Mouse (Mus musculus) erythroblast, embryonic 14.5 days (primary cell): ENCODE measurements around the gene Ttc14. TPM values are rescaled to one million over a fixed set of nuclear protein-coding genes. Genes with fewer than 3 reads are reported as not detected.

Source experiments
- H3K27me3 ChIP-seq: 2 replicates; pipeline ENCODE4 v1.6.1; 2012; ENCODE audit warnings: inconsistent platforms; ENCODE audit not compliant: control insufficient read depth
- H3K36me3 ChIP-seq: 2 replicates; pipeline ENCODE4 v1.6.1; 2012; ENCODE audit warnings: mild to moderate bottlenecking, inconsistent platforms; ENCODE audit not compliant: control insufficient read depth
- H3K4me1 ChIP-seq: 2 replicates; pipeline ENCODE4 v1.6.1; 2012; ENCODE audit warnings: inconsistent platforms; ENCODE audit not compliant: control insufficient read depth
- H3K4me3 ChIP-seq: replicated peaks from 2 replicates; pipeline ENCODE3; 2012; ENCODE audit warnings: moderate library complexity, mild to moderate bottlenecking, inconsistent platforms
- H3K9me3 ChIP-seq: 2 replicates; pipeline ENCODE4 v1.6.1; 2012; ENCODE audit warnings: low read length, inconsistent platforms, mixed read lengths; ENCODE audit not compliant: control insufficient read depth
- GATA1 ChIP-seq: IDR thresholded peaks from 2 replicates; pipeline ENCODE4 v1.6.1; 2012; ENCODE audit warnings: low read length, inconsistent platforms, mixed read lengths
- TAL1 ChIP-seq: IDR thresholded peaks from 3 replicates; pipeline ENCODE4 v1.6.1; 2012; ENCODE audit warnings: low read length, inconsistent platforms, mixed read lengths
- polyA plus RNA-seq: library from polyadenylated mRNA; stranded (reverse); fragments of >175 nt; gene quantifications from 2 replicates; pipeline ENCODE4 v1.2.3, GENCODE M21; 2012

The Ttc14 gene
- polyA plus RNA-seq, 1 experiment, result 2.4 TPM

- Histone ChIP-seq H3K4me3 (peak within 1 kb of the TSS; percentile 43), H3K9me3 (no peaks in the 10 kb centered on the region; the same call in 1 of the 2 replicates), H3K4me1 (peaks cover 3% of the 10 kb centered on the region; the same call in 1 of the 2 replicates), H3K27me3 (no peaks in the 10 kb centered on the region), H3K36me3 (no peaks in the 10 kb centered on the region)
- TF ChIP-seq TAL1 (no peak), GATA1 (no peak)
Measured at GRCm38 (mm10) chr3:33843801-33844632, 44.4 kb downstream of the Ttc14 start, which contains the start of gene Ccdc39. Gene Ccdc39, minus strand, starts transcription at chr3:33844310.

- H3K4me1 ChIP-seq, result peaks cover 3% of the 10 kb centered on the region; the same call in 1 of the 2 replicates
- no peak overlapping the region for H3K4me3 ChIP-seq
- no peak for TF ChIP-seq GATA1
- H3K27me3 ChIP-seq, result no peaks in the 10 kb centered on the region
- H3K36me3 ChIP-seq, result no peaks in the 10 kb centered on the region
- H3K9me3 ChIP-seq, result no peaks in the 10 kb centered on the region
Measured at GRCm38 (mm10) chr3:33846639-33847038, 47.0 kb downstream of the Ttc14 start.

GRCm38 (mm10) chr3:33850856-33851255 is 51.2 kb downstream of the Ttc14 start:
- no peaks in the 10 kb centered on the region for H3K36me3 ChIP-seq
- H3K9me3 ChIP-seq, result no peaks in the 10 kb centered on the region
- no peak overlapping the region for H3K4me3 ChIP-seq
- TF ChIP-seq TAL1 (no peak), GATA1 (no peak)
- no peaks in the 10 kb centered on the region for H3K27me3 ChIP-seq
- H3K4me1 ChIP-seq, result no peaks in the 10 kb centered on the region

GRCm38 (mm10) chr3:33853062-33853461 is 53.4 kb downstream of the Ttc14 start:
- TF ChIP-seq GATA1, result no peak
- Histone ChIP-seq H3K4me3 (no peak overlapping the region), H3K9me3 (no peaks in the 10 kb centered on the region), H3K4me1 (no peaks in the 10 kb centered on the region), H3K27me3 (no peaks in the 10 kb centered on the region), H3K36me3 (no peaks in the 10 kb centered on the region)

- H3K27me3 ChIP-seq, result no peaks in the 10 kb centered on the region
- H3K4me3 ChIP-seq, result no peak overlapping the region
- no peaks in the 10 kb centered on the region for H3K36me3 ChIP-seq
- H3K9me3 ChIP-seq, result no peaks in the 10 kb centered on the region
- H3K4me1 ChIP-seq, result no peaks in the 10 kb centered on the region
- TF ChIP-seq GATA1 (no peak), TAL1 (no peak)
Measured at GRCm38 (mm10) chr3:33858939-33859338, 59.3 kb downstream of the Ttc14 start.

- H3K27me3 ChIP-seq, result no peaks in the 10 kb centered on the region
- no peaks in the 10 kb centered on the region for H3K4me1 ChIP-seq
- no peaks in the 10 kb centered on the region for H3K9me3 ChIP-seq
- TF ChIP-seq GATA1, result no peak
- no peak for TF ChIP-seq TAL1
- H3K36me3 ChIP-seq, result no peaks in the 10 kb centered on the region
- H3K4me3 ChIP-seq, result no peak overlapping the region
Measured at GRCm38 (mm10) chr3:33864000-33864540, 64.4 kb downstream of the Ttc14 start.

Other genes with a start within 250 kb of the Ttc14 start
- not detected in 2 replicates for gene Ccdc39, start 44.5 kb downstream of the Ttc14 start, polyA plus RNA-seq
- 2.1 TPM in 2 replicates for gene Fxr1, start 220.1 kb downstream of the Ttc14 start, polyA plus RNA-seq